Mouse (Mus musculus): Measurements from ENCODE around the gene Fstl4. TPM values are rescaled to one million over a fixed set of nuclear protein-coding genes. Genes with fewer than 3 reads are reported as not detected.

Fstl4 gene
- total RNA-seq, 1 experiment from 2014 or later, result not detected

GRCm38 (mm10) chr11:52886559-52887303 is 122.3 kb downstream of the Fstl4 start:
- no peak for ATAC-seq (ENCODE audit: extremely low read depth, insufficient number of reproducible peaks, low FRiP score, poor library complexity, severe bottlenecking)

- ATAC-seq (ENCODE audit: extremely low read depth, insufficient number of reproducible peaks, low FRiP score, poor library complexity, severe bottlenecking), result no peak
Observed at GRCm38 (mm10) chr11:52888150-52888549, 123.7 kb downstream of the Fstl4 start.

- no peak for ATAC-seq (ENCODE audit: extremely low read depth, insufficient number of reproducible peaks, low FRiP score, poor library complexity, severe bottlenecking)
Observed at GRCm38 (mm10) chr11:52889527-52889926, 125.1 kb downstream of the Fstl4 start.

DNA sequence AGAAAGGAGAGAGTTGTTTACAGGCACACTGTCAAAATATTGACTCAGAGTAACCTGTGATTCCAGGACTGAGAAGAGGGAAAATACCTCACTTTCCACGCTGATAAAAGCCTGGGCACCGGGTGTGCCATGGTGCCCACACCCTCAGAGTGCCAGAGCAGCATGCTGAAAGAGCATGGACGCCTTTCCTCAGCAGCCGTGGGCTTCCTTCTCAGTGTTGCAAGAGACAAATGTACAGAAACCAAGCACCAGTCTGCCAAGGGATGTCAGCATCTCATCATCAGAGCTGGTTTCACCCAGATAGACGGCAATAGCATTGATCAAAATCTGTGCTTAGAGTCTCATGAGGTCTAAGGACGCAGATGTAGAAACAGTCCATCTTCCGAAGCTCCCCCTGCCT is 125.7 kb downstream of the Fstl4 start:
- ATAC-seq (ENCODE audit: extremely low read depth, insufficient number of reproducible peaks, low FRiP score, poor library complexity, severe bottlenecking), result no peak

DNA sequence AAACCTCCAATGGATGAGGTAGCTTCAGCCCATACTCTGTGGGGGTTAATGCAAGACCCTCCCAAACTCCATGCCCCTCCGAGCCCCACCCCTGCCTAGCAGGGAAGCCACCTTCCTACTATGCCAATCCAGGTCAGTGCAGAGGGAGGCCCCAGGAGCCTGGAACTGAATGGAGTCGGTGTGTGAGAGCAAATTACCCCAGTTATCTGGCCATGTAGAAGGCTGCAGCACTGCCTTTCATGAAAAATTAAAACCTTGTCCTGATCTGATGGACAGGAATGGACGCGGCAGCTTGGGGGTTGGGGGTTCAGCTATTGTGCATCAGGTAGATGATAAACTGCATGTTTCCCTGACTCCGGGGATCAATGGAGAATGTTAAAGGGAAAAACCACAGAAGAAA is 139.7 kb downstream of the Fstl4 start:
- no peak for ATAC-seq (ENCODE audit: extremely low read depth, insufficient number of reproducible peaks, low FRiP score, poor library complexity, severe bottlenecking)

- ATAC-seq (ENCODE audit: extremely low read depth, insufficient number of reproducible peaks, low FRiP score, poor library complexity, severe bottlenecking), result no peak
Observed at GRCm38 (mm10) chr11:52910788-52911187, 146.4 kb downstream of the Fstl4 start.

GRCm38 (mm10) chr11:52914431-52914830 is 150.0 kb downstream of the Fstl4 start:
- no peak for ATAC-seq (ENCODE audit: extremely low read depth, insufficient number of reproducible peaks, low FRiP score, poor library complexity, severe bottlenecking)

- no peak for ATAC-seq (ENCODE audit: extremely low read depth, insufficient number of reproducible peaks, low FRiP score, poor library complexity, severe bottlenecking)
Observed at GRCm38 (mm10) chr11:52915648-52916047, 151.2 kb downstream of the Fstl4 start.

GRCm38 (mm10) chr11:52919231-52919960 is 155.0 kb downstream of the Fstl4 start:
- ATAC-seq (ENCODE audit: extremely low read depth, insufficient number of reproducible peaks, low FRiP score, poor library complexity, severe bottlenecking), result no peak

DNA sequence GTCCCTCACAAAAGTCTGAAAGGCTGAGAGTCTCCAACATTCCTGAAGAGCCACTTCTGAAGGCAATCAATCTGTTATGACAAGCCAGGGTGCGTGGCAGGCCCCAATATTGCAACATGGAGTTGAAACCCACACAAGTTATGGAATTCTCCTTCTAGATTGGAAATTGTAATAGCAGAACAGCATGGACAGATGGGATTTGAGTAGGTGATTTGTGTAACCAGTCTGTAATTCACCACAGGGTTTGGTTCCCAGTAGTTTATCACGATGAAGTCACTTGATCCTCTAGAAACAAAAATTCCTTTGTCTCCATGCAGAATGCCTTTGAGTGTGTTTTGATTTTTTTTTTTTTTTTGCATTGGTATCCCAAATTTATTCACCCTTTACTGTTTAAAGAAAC is 159.8 kb downstream of the Fstl4 start:
- no peak for ATAC-seq (ENCODE audit: extremely low read depth, insufficient number of reproducible peaks, low FRiP score, poor library complexity, severe bottlenecking)

GRCm38 (mm10) chr11:52928321-52928720 is 163.9 kb downstream of the Fstl4 start:
- ATAC-seq (ENCODE audit: extremely low read depth, insufficient number of reproducible peaks, low FRiP score, poor library complexity, severe bottlenecking), result no peak

DNA sequence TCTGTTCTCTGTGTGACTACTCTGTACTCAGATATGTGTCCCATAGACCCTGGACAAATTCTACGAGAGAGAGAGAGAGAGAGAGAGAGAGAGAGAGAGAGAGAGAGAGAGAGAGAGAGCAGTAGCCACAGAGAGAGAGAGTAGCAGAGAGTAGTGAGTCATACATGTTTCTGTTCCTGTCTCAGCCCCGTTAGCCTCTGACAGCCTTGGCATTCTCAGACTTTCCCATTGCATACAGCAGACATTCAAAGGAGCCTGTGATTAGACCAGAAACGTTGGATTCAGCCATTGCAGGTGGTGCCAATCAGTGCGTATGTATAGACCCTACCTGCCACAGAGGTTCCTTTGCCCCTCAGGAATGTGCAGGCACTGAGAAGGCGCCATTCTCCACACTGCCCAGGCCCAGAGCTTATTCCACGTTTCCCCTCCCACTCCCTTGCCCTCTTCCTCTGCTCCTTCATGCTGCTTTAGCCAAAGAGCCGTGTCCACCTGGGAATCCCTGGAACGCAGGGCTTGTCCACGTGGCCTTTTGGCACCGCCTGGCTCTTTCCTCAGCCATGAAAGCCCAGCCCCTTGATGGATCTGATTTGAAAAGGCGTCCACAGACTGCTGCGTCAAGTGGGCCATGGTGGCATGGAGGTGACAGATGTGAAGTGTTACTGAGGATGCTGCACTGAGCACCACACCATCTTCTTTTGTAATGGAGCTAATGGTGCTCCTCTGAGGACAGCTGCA is 175.1 kb downstream of the Fstl4 start:
- ATAC-seq (ENCODE audit: extremely low read depth, insufficient number of reproducible peaks, low FRiP score, poor library complexity, severe bottlenecking), result no peak

- no peak for ATAC-seq (ENCODE audit: extremely low read depth, insufficient number of reproducible peaks, low FRiP score, poor library complexity, severe bottlenecking)
Observed at GRCm38 (mm10) chr11:52942967-52943366, 178.5 kb downstream of the Fstl4 start.

- ATAC-seq (ENCODE audit: extremely low read depth, insufficient number of reproducible peaks, low FRiP score, poor library complexity, severe bottlenecking), result no peak
Observed at GRCm38 (mm10) chr11:52954995-52955394, 190.6 kb downstream of the Fstl4 start.

DNA sequence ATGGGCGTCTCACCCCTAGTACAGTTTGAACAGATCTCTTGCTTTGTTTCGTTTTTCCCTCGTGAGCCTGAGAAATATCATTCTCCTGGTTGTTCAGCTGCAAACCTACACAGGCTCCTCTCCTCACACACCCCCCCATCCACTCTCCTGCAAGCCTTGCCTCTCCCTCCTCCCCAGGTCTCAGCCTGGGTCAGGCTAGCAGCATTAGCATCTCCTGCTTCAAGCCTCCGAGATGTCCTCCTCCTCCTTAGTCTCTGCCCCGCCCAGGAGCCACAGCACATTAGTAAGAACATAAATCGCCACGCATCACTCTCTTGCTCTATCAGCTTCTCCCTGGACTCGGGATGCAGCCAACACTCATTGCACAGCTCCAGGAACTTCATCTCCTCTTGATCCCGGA is 204.4 kb downstream of the Fstl4 start:
- ATAC-seq (ENCODE audit: extremely low read depth, insufficient number of reproducible peaks, low FRiP score, poor library complexity, severe bottlenecking), result no peak

DNA sequence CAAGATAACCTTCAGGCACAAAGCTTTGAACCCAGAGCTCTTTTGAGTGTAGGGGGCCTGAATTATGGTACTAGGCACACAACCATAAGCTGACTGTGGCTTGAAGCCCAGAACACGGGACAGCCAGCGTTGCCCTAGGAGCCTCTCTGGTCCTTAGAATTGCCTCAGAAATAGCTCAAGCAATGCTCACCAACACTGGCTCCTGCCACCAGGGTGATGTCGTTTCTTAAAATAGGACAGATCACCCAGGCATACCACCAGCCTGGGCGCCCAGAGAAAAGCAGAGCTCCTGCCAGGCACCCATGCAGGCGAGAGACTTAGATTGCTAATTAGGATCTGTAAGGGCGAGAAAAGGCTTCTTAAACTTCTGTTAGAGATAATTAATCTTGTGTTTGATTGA is 206.0 kb downstream of the Fstl4 start:
- ATAC-seq (ENCODE audit: extremely low read depth, insufficient number of reproducible peaks, low FRiP score, poor library complexity, severe bottlenecking), result no peak

DNA sequence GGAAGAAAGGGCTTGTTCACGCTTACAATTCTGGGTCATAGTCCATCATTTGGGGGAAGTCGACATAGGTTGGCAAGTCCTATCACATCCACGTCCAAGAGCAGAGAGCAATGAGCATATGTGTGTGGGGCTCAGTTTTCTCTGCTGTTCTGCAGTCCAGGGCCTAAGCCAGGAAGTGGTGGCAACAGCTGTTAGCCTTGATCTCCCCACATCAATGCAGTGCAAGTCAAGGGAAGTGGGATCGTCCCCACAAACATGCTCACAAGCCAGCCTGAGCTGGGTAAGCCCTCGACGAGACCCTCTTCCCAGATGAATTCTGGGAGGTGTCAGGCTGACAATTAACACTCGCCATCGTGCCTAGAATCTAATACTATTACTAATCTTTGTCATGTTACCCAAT is 222.6 kb downstream of the Fstl4 start:
- ATAC-seq (ENCODE audit: extremely low read depth, insufficient number of reproducible peaks, low FRiP score, poor library complexity, severe bottlenecking), result no peak

- no peak for ATAC-seq (ENCODE audit: extremely low read depth, insufficient number of reproducible peaks, low FRiP score, poor library complexity, severe bottlenecking)
Observed at GRCm38 (mm10) chr11:52994688-52995087, 230.3 kb downstream of the Fstl4 start.

GRCm38 (mm10) chr11:52996434-52997093 is 232.1 kb downstream of the Fstl4 start:
- no peak for ATAC-seq (ENCODE audit: extremely low read depth, insufficient number of reproducible peaks, low FRiP score, poor library complexity, severe bottlenecking)

Data from neutrophil, adult 5-6 weeks (primary cell).